Mouse (Mus musculus) erythroblast, embryonic 14.5 days (primary cell): Measurements from ENCODE around the gene Kcnq2.

Experiments
- GATA1 ChIP-seq: IDR thresholded peaks from 2 replicates; pipeline ENCODE4 v1.6.1; 2012; ENCODE audit warnings: low read length, inconsistent platforms, mixed read lengths
- TAL1 ChIP-seq: IDR thresholded peaks from 3 replicates; pipeline ENCODE4 v1.6.1; 2012; ENCODE audit warnings: low read length, inconsistent platforms, mixed read lengths

DNA sequence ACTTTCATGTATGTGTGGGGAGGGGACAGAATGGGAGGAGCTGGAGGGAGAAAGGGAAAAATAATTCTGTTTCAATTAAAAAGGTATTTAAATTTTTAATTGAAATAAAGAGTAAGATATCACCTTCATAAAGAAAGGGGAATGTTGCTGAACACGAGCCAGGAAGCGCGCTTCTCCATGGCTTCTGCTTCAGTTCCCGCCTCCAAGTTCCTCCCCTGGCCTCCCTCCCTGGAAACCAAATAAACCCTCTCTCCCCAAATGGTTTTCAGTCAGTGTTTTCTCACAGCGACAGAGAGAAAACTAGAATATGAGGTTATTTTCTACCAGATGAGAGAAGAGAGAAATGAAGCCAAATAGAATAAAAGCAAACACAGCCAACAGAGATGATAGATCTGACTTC is 66.6 kb downstream of the Kcnq2 start:
- TF ChIP-seq TAL1 (no peak), GATA1 (no peak)
